Mouse (Mus musculus) heart, postnatal 10 days (tissue): ENCODE data around the gene Tm7sf2. TPM values are rescaled to one million over a fixed set of nuclear protein-coding genes. Genes with fewer than 3 reads are reported as not detected.

Experiments
- DNase-seq, 2 experiments: peaks; one replicate each; pipeline ENCODE4 v3.0.0; 2021
- intact Hi-C: fragments of 180-260 bp; cut with DNase I; formaldehyde crosslinking; loops from one replicate; pipeline ENCODE4 v1.15.1; 2025
- microRNA-seq, 2 experiments: library from miRNA; unstranded; fragments of <30 nt; microRNA quantifications; one replicate each; pipeline ENCODE4 v1.2.0; 2022
- total RNA-seq, 2 experiments: library from RNA; stranded (reverse); gene quantifications; 2 replicates each; pipeline ENCODE4 v1.2.3; 2021

Tm7sf2 gene
- total RNA-seq, 2 experiments from 2014 or later = 2.7 to 2.9 TPM

DNA sequence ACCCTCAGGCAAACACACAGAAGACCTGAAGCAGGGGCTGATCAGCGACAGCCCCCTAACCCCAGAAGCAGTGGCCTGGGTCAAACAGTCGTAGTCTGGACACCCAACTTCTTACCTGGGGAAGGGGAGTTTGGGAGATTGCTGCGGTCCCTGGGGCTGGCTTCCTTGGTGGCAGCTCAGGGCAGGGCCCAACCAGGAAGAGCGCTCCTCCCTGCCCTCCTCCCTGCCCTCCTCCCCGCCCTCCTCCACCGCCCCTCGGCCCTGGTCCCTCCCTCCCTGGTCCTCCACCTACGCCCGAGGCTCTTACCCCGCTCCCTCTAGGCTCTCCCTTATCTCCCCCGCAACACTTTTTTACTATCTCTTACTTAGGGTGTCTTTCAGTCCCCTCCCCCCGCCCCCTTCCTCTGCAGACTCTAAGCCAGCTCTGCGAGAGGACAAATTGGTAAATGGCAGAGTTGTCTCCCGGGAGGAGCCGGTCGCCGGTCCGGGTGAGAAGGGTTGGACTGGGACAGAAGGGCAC is 53.1 kb downstream of the Tm7sf2 start:
- peak in 1 of 2 experiments; percentile 57 for DNase-seq
- intact Hi-C loops = loop anchor here (10.0 kb wide), 1 partner anchor 230 kb away; no protein-coding TSS in a partner anchor

DNA sequence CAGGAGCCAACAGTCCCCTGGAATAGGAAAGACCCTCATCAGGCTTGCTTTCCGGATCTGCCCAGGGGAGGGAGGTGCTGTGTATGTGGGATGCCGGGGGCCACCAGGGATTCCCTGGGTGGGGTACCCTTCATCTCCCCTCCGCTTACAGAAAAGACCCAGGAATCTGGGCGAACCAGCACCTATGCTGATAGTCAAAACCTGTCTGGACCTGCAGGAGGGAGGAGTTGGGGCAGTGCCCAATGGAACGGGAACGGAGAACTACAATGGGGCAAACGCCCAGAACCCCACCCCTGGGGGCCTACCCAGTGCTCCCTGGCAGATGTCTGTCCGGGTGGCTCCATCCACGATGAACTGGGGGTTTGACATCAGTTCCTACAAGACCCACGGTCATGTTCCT is 54.5 kb downstream of the Tm7sf2 start:
- intact Hi-C loops = loop anchor here (10.0 kb wide), 1 partner anchor 229 kb away; no protein-coding TSS in a partner anchor
- no peak for DNase-seq

Small RNA genes within 50 kb of the gene (microRNA-seq; reads per million reads assigned to microRNA genes)
- gene Mir6988 = 0.70 to 0.95 reads per million in 2 experiments

Other genes starting within 250 kb of the Tm7sf2 start
- gene Frmd8, start 193.1 kb downstream of the Tm7sf2 start, total RNA-seq = 10 to 100 TPM; 19.0 to 20.5 TPM
- 1 to 10 TPM; 4.6 to 5.9 TPM for gene Slc25a45, start 190.6 kb downstream of the Tm7sf2 start, total RNA-seq
- gene Tigd3, start 174.2 kb downstream of the Tm7sf2 start, total RNA-seq = 1 to 10 TPM; 1.1 to 1.2 TPM
- 100 to 1,000 TPM; 100 to 101 TPM for gene Dpf2, start 155.4 kb downstream of the Tm7sf2 start, total RNA-seq
- gene Cdc42ep2, start 143.6 kb downstream of the Tm7sf2 start, total RNA-seq = 10 to 100 TPM; 14.0 to 16.0 TPM
- gene Pola2, start 104.2 kb downstream of the Tm7sf2 start, total RNA-seq = 10 to 100 TPM; 21.1 TPM
- gene Slc22a20, start 82.2 kb downstream of the Tm7sf2 start, total RNA-seq = not detected
- 10 to 100 TPM; 32.6 to 37.8 TPM for gene Capn1, start 52.5 kb downstream of the Tm7sf2 start, total RNA-seq
- gene Syvn1, start 21.8 kb downstream of the Tm7sf2 start, total RNA-seq = 10 to 100 TPM; 19.5 TPM
- gene Mrpl49, start 10.6 kb downstream of the Tm7sf2 start, total RNA-seq = 10 to 100 TPM; 41.7 to 46.7 TPM
- gene Fau, start 10.5 kb downstream of the Tm7sf2 start, total RNA-seq = 100 to 1,000 TPM; 738 to 768 TPM
- gene Znhit2, start 7.2 kb downstream of the Tm7sf2 start, total RNA-seq = 10 to 100 TPM; 13.6 to 13.9 TPM
- gene Vps51, start 8.9 kb upstream of the Tm7sf2 start, total RNA-seq = 10 to 100 TPM; 36.4 TPM
- not detected for gene Tmem262, start 11.7 kb upstream of the Tm7sf2 start, total RNA-seq
- gene Gm28374, start 13.9 kb upstream of the Tm7sf2 start, total RNA-seq = not detected
- 10 to 100 TPM; 24.4 to 26.3 TPM for gene Zfpl1, start 16.6 kb upstream of the Tm7sf2 start, total RNA-seq
- gene Cdca5, start 16.6 kb upstream of the Tm7sf2 start, total RNA-seq = 1 to 10 TPM; 3.8 to 5.0 TPM
- under 1 TPM in 1 of 2 experiments, not detected in 1; 0.43 TPM for gene AC131692.1, start 26.0 kb upstream of the Tm7sf2 start, total RNA-seq
- under 1 TPM; 0.10 to 0.17 TPM for gene Naaladl1, start 37.4 kb upstream of the Tm7sf2 start, total RNA-seq
- gene Sac3d1, start 50.3 kb upstream of the Tm7sf2 start, total RNA-seq = 10 to 100 TPM; 10.2 to 13.9 TPM
- gene Snx15, start 59.9 kb upstream of the Tm7sf2 start, total RNA-seq = 10 to 100 TPM; 12.5 to 12.6 TPM
- under 1 TPM; 0.31 to 0.32 TPM for gene Batf2, start 72.6 kb upstream of the Tm7sf2 start, total RNA-seq
- gene Arl2, start 73.2 kb upstream of the Tm7sf2 start, total RNA-seq = 10 to 100 TPM; 60.5 to 63.5 TPM
- not detected for gene Majin, start 116.0 kb upstream of the Tm7sf2 start, total RNA-seq
- not detected for gene Gpha2, start 158.0 kb upstream of the Tm7sf2 start, total RNA-seq
- gene Ppp2r5b, start 167.5 kb upstream of the Tm7sf2 start, total RNA-seq = 10 to 100 TPM; 30.7 to 31.7 TPM
- 10 to 100 TPM; 17.7 to 19.0 TPM for gene Atg2a, start 173.3 kb upstream of the Tm7sf2 start, total RNA-seq
- 100 to 1,000 TPM; 129 to 181 TPM for gene Ehd1, start 208.4 kb upstream of the Tm7sf2 start, total RNA-seq
- gene Cdc42bpg, start 238.1 kb upstream of the Tm7sf2 start, total RNA-seq = 1 to 10 TPM; 9.6 to 9.9 TPM